In genomic region chr12:81315953-81316352, GRCm38 (mm10) we compare ENCODE assay signal across 25 mouse cellular contexts. TPM values are rescaled to one million over a fixed set of nuclear protein-coding genes. Genes with fewer than 3 reads are reported as not detected.
DNase-seq lines count a peak whose midpoint lies in the region; ATAC-seq lines count a peak whose summit lies in the region.
"Had no signal": no experiment of that assay in that cellular context is flagged by ENCODE, and none has a peak within 500 bp of the region (broad histone marks: within the 10 kb centered on the region; RNA-seq: fewer than 3 reads in every experiment).

No protein-coding gene starts in this region.

- H3K4me2 ChIP-seq in kidney, embryonic 15.5 days: no peak overlapping the region
- H3K4me2 ChIP-seq: embryonic facial prominence, embryonic 12.5 days; forebrain, embryonic 13.5 days; heart, embryonic 11.5 days; limb, embryonic 12.5 days; liver, embryonic 11.5 days had no signal

- H3K36me3 ChIP-seq in kidney, embryonic 15.5 days: no peaks in the 10 kb centered on the region
- H3K36me3 ChIP-seq in embryonic facial prominence, embryonic 10.5 days (replicated peaks): no peaks in the 10 kb centered on the region
- H3K36me3 ChIP-seq: embryonic facial prominence, embryonic 12.5 days; limb, embryonic 12.5 days had no signal

- WGBS in kidney, embryonic 15.5 days: 89% methylated on average over 5 of the region's 5 CpGs
- WGBS in embryonic facial prominence, embryonic 10.5 days: 90% methylated on average over 5 of the region's 5 CpGs

- no peak for DNase-seq in cerebellum, postnatal 4 days (ENCODE audit: low spot score in 2 of 2)
- peak; percentile 20 to 25 for DNase-seq in left cerebral cortex, adult 18-20 months (ENCODE audit: low spot score in 2 of 2)
- DNase-seq in left cerebral cortex, adult 11 months (ENCODE audit: low spot score): no peak
- peak; percentile 83 to 90 for DNase-seq in cerebellum, adult 18-20 months
- DNase-seq in cerebellum, postnatal 14 days: peak; percentile 62 to 86
- DNase-seq in embryonic facial prominence, embryonic 10.5 days (ENCODE audit: low spot score): no peak
- DNase-seq: adrenal gland, postnatal 36 days; gastrocnemius, postnatal 14 days; heart, adult 11 months; kidney, postnatal 4 days; liver, postnatal 0 days; right cerebral cortex, postnatal 25 days; spleen, adult 18-20 months; thymus, postnatal 14 days had no signal

- H3K9ac ChIP-seq in kidney, embryonic 15.5 days: no peak overlapping the region
- H3K9ac ChIP-seq: embryonic facial prominence, embryonic 12.5 days; forebrain, embryonic 13.5 days; limb, embryonic 12.5 days; liver, postnatal 0 days had no signal

- H3K9me3 ChIP-seq in kidney, embryonic 15.5 days (replicated peaks): no peaks in the 10 kb centered on the region
- no peaks in the 10 kb centered on the region for H3K9me3 ChIP-seq in embryonic facial prominence, embryonic 10.5 days
- H3K9me3 ChIP-seq: embryonic facial prominence, embryonic 12.5 days; forebrain, embryonic 13.5 days; limb, embryonic 12.5 days had no signal

- ATAC-seq in cerebellum, adult (ENCODE audit: insufficient number of reproducible peaks, low FRiP score, low TSS enrichment): peak; percentile 91
- ATAC-seq in kidney, embryonic 15.5 days (replicated peaks; ENCODE audit: low FRiP score): no peak
- ATAC-seq: forebrain, embryonic 13.5 days; hindbrain, postnatal 0 days; intestine, postnatal 0 days; liver, postnatal 0 days; lung, postnatal 0 days had no signal

- no peak overlapping the region for H3K4me3 ChIP-seq in kidney, embryonic 15.5 days (replicated peaks)
- no peak overlapping the region for H3K4me3 ChIP-seq in embryonic facial prominence, embryonic 10.5 days
- H3K4me3 ChIP-seq: embryonic facial prominence, embryonic 12.5 days; forebrain, embryonic 13.5 days; limb, embryonic 12.5 days had no signal

- H3K27me3 ChIP-seq in kidney, embryonic 15.5 days: no peaks in the 10 kb centered on the region
- no peaks in the 10 kb centered on the region for H3K27me3 ChIP-seq in embryonic facial prominence, embryonic 10.5 days (replicated peaks; ENCODE audit: low read depth, poor library complexity, severe bottlenecking)
- H3K27me3 ChIP-seq: embryonic facial prominence, embryonic 12.5 days; forebrain, embryonic 13.5 days; limb, embryonic 12.5 days had no signal

- no peak overlapping the region for H3K27ac ChIP-seq in kidney, embryonic 15.5 days
- H3K27ac ChIP-seq in embryonic facial prominence, embryonic 10.5 days (replicated peaks): no peak overlapping the region
- H3K27ac ChIP-seq: embryonic facial prominence, embryonic 12.5 days; forebrain, embryonic 13.5 days; hindbrain, postnatal 0 days; limb, embryonic 12.5 days; macrophage had no signal

- H3K4me1 ChIP-seq in kidney, embryonic 15.5 days: no peaks in the 10 kb centered on the region
- H3K4me1 ChIP-seq in embryonic facial prominence, embryonic 10.5 days: peaks cover 4% of the 10 kb centered on the region

RNA-seq across cellular contexts. Expression of gene Slc8a3, which starts 17.0 kb away (rescaled TPM):
- 10 to 100 TPM; 24.4 to 25.4 TPM for total RNA-seq in left cerebral cortex, adult 18-20 months (2021)
- polyA plus RNA-seq in kidney, embryonic 15.5 days (2015; fragmentation: Nextera tagmentation; extraction: Ambion mirVana): 0.48 and 1.1 TPM in 2 replicates
- 0.91 and 1.1 TPM in 2 replicates for polyA plus RNA-seq in embryonic facial prominence, embryonic 10.5 days (2016; fragmentation: Nextera tagmentation; extraction: Ambion mirVana)
- polyA plus RNA-seq: macrophage had no signal

Comparison
In these comparisons a context has a peak if more than half of its experiments do, and no peak if none do; other contexts are left out.
1. DNase-seq: peak in left cerebral cortex, adult 18-20 months (2 of 2), cerebellum, adult 18-20 months (2 of 2) and cerebellum, postnatal 14 days (2 of 2); none in cerebellum, postnatal 4 days (0 of 2), left cerebral cortex, adult 11 months (single experiment) and embryonic facial prominence, embryonic 10.5 days (single experiment).